Mouse (Mus musculus) olfactory bulb, adult 2 months (tissue): ENCODE data around the gene Nexn.

Experiments
- CTCF ChIP-seq: fragments of 200-500 bp; IDR thresholded peaks from 2 replicates; pipeline ENCODE4 v1.5.1; 2012; ENCODE audit warnings: low read depth, mild to moderate bottlenecking, low read length, moderate library complexity; ENCODE audit not compliant: insufficient read depth
- POLR2A ChIP-seq: fragments of 200-500 bp; IDR thresholded peaks from 2 replicates; pipeline ENCODE4 v1.6.1; 2012; ENCODE audit warnings: mild to moderate bottlenecking, low read depth, low read length, moderate library complexity; ENCODE audit not compliant: insufficient read depth

GRCm38 (mm10) chr3:152294400-152294799 lies 28.2 kb upstream of the Nexn start:
- TF ChIP-seq CTCF (no peak), POLR2A (no peak)
